ENCODE assay signal across 30 mouse cellular contexts in the genomic region with DNA sequence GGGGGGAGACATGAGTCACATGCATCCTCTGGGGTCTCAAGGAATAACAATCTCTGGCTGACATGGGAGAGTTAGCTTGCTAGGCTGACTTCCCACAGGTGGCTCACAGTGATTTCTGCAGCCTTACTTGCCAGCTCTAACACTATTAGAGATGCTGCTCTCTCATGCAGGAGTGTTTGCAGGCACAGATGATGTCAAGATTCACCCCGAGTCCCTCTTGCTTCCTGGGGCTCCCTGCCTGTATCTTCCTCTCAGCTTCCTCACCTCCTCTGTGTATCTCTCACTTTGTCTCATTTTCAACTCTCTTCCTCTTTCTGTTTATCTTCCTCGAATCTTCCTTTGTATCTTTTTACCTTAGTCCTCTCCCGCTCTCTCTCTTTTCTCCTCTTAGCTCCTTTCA.
DNase-seq lines count a peak whose midpoint lies in the region; ATAC-seq and TF ChIP-seq lines count a peak whose summit lies in the region.
"Had no signal": no experiment of that assay in that cellular context is flagged by ENCODE, and none has a peak within 500 bp of the region (broad histone marks: within the 10 kb centered on the region; RNA-seq: fewer than 3 reads in every experiment).

No protein-coding gene starts in this region.

- peaks cover 20% of the 10 kb centered on the region for H3K4me1 ChIP-seq in liver, postnatal 0 days (ENCODE audit: insufficient read depth)
- H3K4me1 ChIP-seq in liver, embryonic 12.5 days: peaks cover 25% of the 10 kb centered on the region
- peaks cover 21 to 54% of the 10 kb centered on the region in 2 experiments for H3K4me1 ChIP-seq in CH12.LX (ENCODE audit: control insufficient read depth in 1 of 2, insufficient read depth in 2 of 2)
- H3K4me1 ChIP-seq in kidney, adult 2 months (ENCODE audit: control insufficient read depth, insufficient read depth, low read length): no peaks in the 10 kb centered on the region
- H3K4me1 ChIP-seq: embryonic facial prominence, embryonic 15.5 days had no signal

- TF ChIP-seq CTCF in liver, postnatal 0 days (IDR thresholded peaks at IDR 0.05; ENCODE audit: low read depth): no peak
- TF ChIP-seq CTCF in CH12.LX (conservative IDR thresholded peaks at IDR 0.05 in 1 of 2, IDR thresholded peaks at IDR 0.05 in 1 of 2; ENCODE audit: low read depth in 2 of 2, low read length in 2 of 2): no peak
- TF ChIP-seq CTCF in kidney, adult 2 months (conservative IDR thresholded peaks at IDR 0.05; ENCODE audit: insufficient read depth, insufficient read length, low read depth, low read length): no peak

- no peaks in the 10 kb centered on the region for H3K36me3 ChIP-seq in liver, postnatal 0 days (replicated peaks; ENCODE audit: insufficient read depth, low read length)
- no peaks in the 10 kb centered on the region for H3K36me3 ChIP-seq in liver, embryonic 12.5 days
- peaks cover 2% of the 10 kb centered on the region in 2 experiments for H3K36me3 ChIP-seq in CH12.LX (replicated peaks in 1 of 2; ENCODE audit: control insufficient read depth in 1 of 2, insufficient read depth in 1 of 2, low read length in 1 of 2)
- H3K36me3 ChIP-seq in kidney, adult 2 months (ENCODE audit: control insufficient read depth, insufficient read depth, low read length): no peaks in the 10 kb centered on the region
- H3K36me3 ChIP-seq: embryonic facial prominence, embryonic 10.5 days; embryonic facial prominence, embryonic 15.5 days; heart, embryonic 12.5 days; hindbrain, embryonic 13.5 days; limb, embryonic 13.5 days; midbrain, embryonic 10.5 days; neural tube, embryonic 12.5 days; stomach, embryonic 15.5 days had no signal

- in situ Hi-C loops in CH12.LX (cut with MboI; ENCODE audit: low pct_ligation_motif_present, low pct_unique_long_range_greater_than_20kb, low sequenced_read_pairs): loop anchor here (10.0 kb wide), 1 partner anchor 133 kb away; no protein-coding TSS in a partner anchor

- H3K9ac ChIP-seq in liver, postnatal 0 days (replicated peaks): no peak overlapping the region
- no peak overlapping the region for H3K9ac ChIP-seq in liver, embryonic 12.5 days
- peak overlapping the region; percentile 72 for H3K9ac ChIP-seq in CH12.LX (ENCODE audit: insufficient read depth, low read depth)
- H3K9ac ChIP-seq: embryonic facial prominence, embryonic 15.5 days; heart, embryonic 12.5 days; hindbrain, embryonic 13.5 days; limb, embryonic 13.5 days; neural tube, embryonic 12.5 days; stomach, embryonic 15.5 days had no signal

- DNase-seq in liver, postnatal 0 days: no peak
- DNase-seq in CH12.LX (ENCODE audit: extremely low read depth): no peak
- no peak for DNase-seq in kidney, adult 9 months
- DNase-seq in layer of hippocampus, postnatal 25 days (ENCODE audit: extremely low spot score in 1 of 2, low spot score in 1 of 2): no peak
- DNase-seq in kidney, adult 2 months: no peak
- DNase-seq: adrenal gland, postnatal 25 days; cerebellum, adult 2 months; cerebellum, postnatal 14 days; gastrocnemius, postnatal 25 days; heart, postnatal 4 days; kidney, postnatal 14 days; lung, adult 18-20 months; lung, postnatal 4 days; right cerebral cortex, postnatal 4 days had no signal

- H3K79me2 ChIP-seq in CH12.LX (replicated peaks; ENCODE audit: control insufficient read depth, extremely low read depth, insufficient read depth, poor library complexity, severe bottlenecking): peaks cover 20% of the 10 kb centered on the region

- dilution Hi-C loops in CH12.LX (cut with MboI; ENCODE audit: extremely low pct_ligation_motif_present, extremely low pct_unique_long_range_greater_than_20kb, low sequenced_read_pairs): no loop called here

- 58% methylated on average over 3 of the region's 3 CpGs for WGBS in liver, postnatal 0 days (ENCODE audit: insufficient replicate concordance)
- WGBS in liver, embryonic 12.5 days (ENCODE audit: insufficient replicate concordance): 44% methylated on average over 3 of the region's 3 CpGs
- 87% methylated on average over 3 of the region's 3 CpGs for WGBS in kidney, adult 2 months

- TF ChIP-seq EP300 in liver, postnatal 0 days (IDR thresholded peaks at IDR 0.05; ENCODE audit: low read depth): no peak
- peak; percentile 16; the same call in 1 of the 2 replicates for TF ChIP-seq EP300 in CH12.LX (IDR thresholded peaks at IDR 0.05; ENCODE audit: low read length)

- 0 out of 2 replicates have a peak overlapping the region, but pooled peaks have one; percentile 8 for H3K27ac ChIP-seq in liver, postnatal 0 days (ENCODE audit: low read depth)
- no peak overlapping the region for H3K27ac ChIP-seq in liver, embryonic 12.5 days
- H3K27ac ChIP-seq in CH12.LX (ENCODE audit: insufficient read depth, low read depth): peak overlapping the region; percentile 99
- H3K27ac ChIP-seq in kidney, adult 2 months (ENCODE audit: insufficient read depth, low read depth, low read length): no peak overlapping the region
- H3K27ac ChIP-seq: embryonic facial prominence, embryonic 10.5 days; embryonic facial prominence, embryonic 15.5 days; left cerebral cortex, adult 2 months; limb, embryonic 13.5 days; midbrain, embryonic 10.5 days; neural tube, embryonic 12.5 days; stomach, embryonic 15.5 days had no signal

- no peak overlapping the region for H3K4me3 ChIP-seq in liver, postnatal 0 days (ENCODE audit: low read depth, low read length)
- no peak overlapping the region for H3K4me3 ChIP-seq in liver, embryonic 12.5 days
- peak overlapping the region; percentile 24 to 34 (median 31) for H3K4me3 ChIP-seq in CH12.LX (replicated peaks in 1 of 3; ENCODE audit: low read depth in 2 of 3, low read length in 2 of 3, poor library complexity in 1 of 3)
- H3K4me3 ChIP-seq in kidney, adult 2 months (ENCODE audit: insufficient read depth, low read depth, low read length): no peak overlapping the region
- H3K4me3 ChIP-seq: embryonic facial prominence, embryonic 10.5 days; embryonic facial prominence, embryonic 15.5 days; heart, embryonic 12.5 days; hindbrain, embryonic 13.5 days; left cerebral cortex, adult 2 months; limb, embryonic 13.5 days; midbrain, embryonic 10.5 days; myocyte; neural tube, embryonic 12.5 days; stomach, embryonic 15.5 days had no signal

- H3K27me3 ChIP-seq in liver, postnatal 0 days (ENCODE audit: insufficient read depth, low read length): no peaks in the 10 kb centered on the region
- H3K27me3 ChIP-seq in liver, embryonic 12.5 days (replicated peaks): no peaks in the 10 kb centered on the region
- H3K27me3 ChIP-seq in CH12.LX (replicated peaks): no peaks in the 10 kb centered on the region
- H3K27me3 ChIP-seq in kidney, adult 2 months (replicated peaks; ENCODE audit: control insufficient read depth, insufficient read depth, low read length): no peaks in the 10 kb centered on the region
- H3K27me3 ChIP-seq: embryonic facial prominence, embryonic 15.5 days; heart, embryonic 12.5 days; limb, embryonic 13.5 days; neural tube, embryonic 12.5 days; stomach, embryonic 15.5 days had no signal

- H3K9me3 ChIP-seq in liver, postnatal 0 days (ENCODE audit: low read length): no peaks in the 10 kb centered on the region
- no peaks in the 10 kb centered on the region for H3K9me3 ChIP-seq in liver, embryonic 12.5 days (replicated peaks)
- H3K9me3 ChIP-seq in CH12.LX (replicated peaks; ENCODE audit: low read length): no peaks in the 10 kb centered on the region
- H3K9me3 ChIP-seq: embryonic facial prominence, embryonic 10.5 days; embryonic facial prominence, embryonic 15.5 days; heart, embryonic 12.5 days; hindbrain, embryonic 13.5 days; limb, embryonic 13.5 days; midbrain, embryonic 10.5 days; neural tube, embryonic 12.5 days; stomach, embryonic 15.5 days had no signal

- no peak overlapping the region for H3K4me2 ChIP-seq in liver, postnatal 0 days (ENCODE audit: low read depth, low read length)
- no peak overlapping the region for H3K4me2 ChIP-seq in liver, embryonic 12.5 days
- peak overlapping the region; percentile 80 for H3K4me2 ChIP-seq in CH12.LX (ENCODE audit: insufficient read depth, low read depth, poor library complexity, severe bottlenecking)
- H3K4me2 ChIP-seq: embryonic facial prominence, embryonic 15.5 days; heart, embryonic 12.5 days; hindbrain, embryonic 13.5 days; limb, embryonic 13.5 days; liver, embryonic 11.5 days; neural tube, embryonic 12.5 days; stomach, embryonic 15.5 days had no signal

- no peak for TF ChIP-seq POLR2A in CH12.LX (IDR thresholded peaks at IDR 0.05; ENCODE audit: low read depth, low read length)
- TF ChIP-seq POLR2A in kidney, adult 2 months (IDR thresholded peaks at IDR 0.05; ENCODE audit: low read depth, low read length): no peak

- ATAC-seq in liver, postnatal 0 days: no peak
- ATAC-seq in liver, embryonic 12.5 days: no peak
- peak; percentile 20 for ATAC-seq in granulocyte monocyte progenitor cell, adult 5-6 weeks (replicated peaks; ENCODE audit: poor library complexity, severe bottlenecking)
- ATAC-seq: forebrain, embryonic 14.5 days; intestine, embryonic 16.5 days; lung, postnatal 0 days had no signal

- TF ChIP-seq RAD21 in CH12.LX (IDR thresholded peaks at IDR 0.05; ENCODE audit: low read depth, low read length): no peak

TF ChIP-seq in CH12.LX, 34 proteins besides CTCF, POLR2A, EP300 and RAD21:
- TF ChIP-seq MEF2A (IDR thresholded peaks at IDR 0.05; ENCODE audit: borderline replicate concordance, low read depth, low read length) (no peak), MAZ (IDR thresholded peaks at IDR 0.05; ENCODE audit: low read depth, low read length) (0 out of 2 replicates have a peak, but pooled peaks have one; percentile 5), ELF1 (IDR thresholded peaks at IDR 0.05; ENCODE audit: low read depth, low read length) (no peak), TCF12 (IDR thresholded peaks at IDR 0.05; ENCODE audit: low read depth, low read length) (no peak), RCOR1 (conservative IDR thresholded peaks at IDR 0.05; ENCODE audit: low read depth, low read length) (0 out of 2 replicates have a peak, but pooled peaks have one; percentile 50), MAFK (IDR thresholded peaks at IDR 0.05; ENCODE audit: insufficient replicate concordance, low read length) (no peak), NRF1 (IDR thresholded peaks at IDR 0.05; ENCODE audit: low read depth, low read length) (no peak), USF2 (conservative IDR thresholded peaks at IDR 0.05; ENCODE audit: low read depth, low read length) (no peak), ETS1 (conservative IDR thresholded peaks at IDR 0.05; ENCODE audit: low read depth, low read length) (no peak), GABPA (IDR thresholded peaks at IDR 0.05; ENCODE audit: insufficient replicate concordance, low read depth, low read length) (no peak), ZMIZ1 (IDR thresholded peaks at IDR 0.05; ENCODE audit: low read depth, low read length) (peak; percentile 74; the same call in 1 of the 2 replicates), MXI1 (IDR thresholded peaks at IDR 0.05; ENCODE audit: low read depth, low read length) (no peak; the same call in 1 of the 2 replicates), ZNF384 (IDR thresholded peaks at IDR 0.05; ENCODE audit: low read depth, low read length) (no peak)
TF ChIP-seq in CH12.LX: peak in this region for 3.

Comparison
In these comparisons a context has a peak if more than half of its experiments do, and no peak if none do; other contexts are left out.
1. H3K27ac ChIP-seq: peak in liver, postnatal 0 days (single experiment) and CH12.LX (single experiment); none in liver, embryonic 12.5 days (single experiment) and kidney, adult 2 months (single experiment).
2. H3K4me3 ChIP-seq: peak in CH12.LX (3 of 3); none in liver, postnatal 0 days (single experiment), liver, embryonic 12.5 days (single experiment) and kidney, adult 2 months (single experiment).